Mouse (Mus musculus): Measurements from ENCODE around the gene Ntn5. TPM values are rescaled to one million over a fixed set of nuclear protein-coding genes. Genes with fewer than 3 reads are reported as not detected.

The Ntn5 gene
- polyA plus RNA-seq, 1 experiment from 2014 or later: 0.94 TPM

DNA sequence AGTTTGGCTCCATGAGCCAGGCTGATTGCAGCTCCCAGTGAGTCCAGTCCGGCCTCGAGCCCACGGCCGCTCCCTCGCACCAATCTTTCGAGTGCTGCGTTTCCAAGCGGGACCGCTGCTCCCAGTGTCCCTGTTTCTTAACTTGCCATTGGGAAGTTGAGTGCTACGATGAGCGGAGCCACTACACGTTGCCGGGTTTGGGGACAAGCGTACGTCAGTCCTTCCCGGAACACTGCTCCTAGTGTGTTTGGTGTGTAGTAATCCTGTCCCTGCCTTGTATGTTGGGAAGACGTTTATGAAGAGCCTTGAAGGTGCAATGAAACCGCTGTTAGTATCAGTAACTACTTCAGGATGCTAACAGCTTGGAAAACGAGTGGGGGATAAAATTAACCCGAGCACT, 34.5 kb downstream of the Ntn5 start:
- no peaks in the 10 kb centered on the region for H3K27me3 ChIP-seq (replicated peaks; ENCODE audit: control insufficient read depth, insufficient read depth, low read length)
- peaks cover 42% of the 10 kb centered on the region for H3K4me1 ChIP-seq (ENCODE audit: control insufficient read depth, insufficient read depth, low read depth, low read length)
- peak overlapping the region; percentile 64 for H3K4me2 ChIP-seq (ENCODE audit: low read length)
- peaks cover 21% of the 10 kb centered on the region for H3K36me3 ChIP-seq (ENCODE audit: control insufficient read depth, insufficient read depth, low read length)
- H3K4me3 ChIP-seq (ENCODE audit: low read length): peak overlapping the region; percentile 71
- H3K27ac ChIP-seq (ENCODE audit: low read depth, low read length): peak overlapping the region; percentile 89
- WGBS: under 1% methylated on average over 20 of the region's 20 CpGs
- peak overlapping the region; percentile 80 for H3K9ac ChIP-seq (ENCODE audit: low read depth, low read length)
- H3K9me3 ChIP-seq (ENCODE audit: control insufficient read depth, low read length): no peaks in the 10 kb centered on the region
- ATAC-seq: no peak

DNA sequence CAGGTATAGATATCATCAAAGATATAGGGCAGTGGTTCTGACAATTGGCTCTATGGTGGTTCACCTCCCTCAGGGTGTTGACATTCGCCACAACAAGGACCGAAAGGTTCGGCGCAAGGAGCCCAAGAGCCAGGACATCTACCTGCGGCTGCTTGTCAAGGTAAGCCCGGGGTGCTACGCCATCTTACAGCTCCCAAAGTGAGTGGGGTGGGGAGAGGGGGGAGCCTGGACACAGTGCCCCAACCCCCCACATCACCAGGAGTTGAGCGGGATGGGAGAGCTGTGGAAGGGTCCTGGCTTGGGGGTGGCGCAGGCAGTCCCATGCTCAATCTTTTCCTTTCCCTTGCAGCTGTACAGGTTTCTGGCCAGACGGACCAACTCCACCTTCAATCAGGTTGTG, 35.4 kb downstream of the Ntn5 start:
- Histone ChIP-seq H3K27ac (ENCODE audit: low read depth, low read length) (no peak overlapping the region), H3K4me3 (ENCODE audit: low read length) (peak overlapping the region; percentile 71), H3K9me3 (ENCODE audit: control insufficient read depth, low read length) (no peaks in the 10 kb centered on the region), H3K4me2 (ENCODE audit: low read length) (peak overlapping the region; percentile 64), H3K36me3 (ENCODE audit: control insufficient read depth, insufficient read depth, low read length) (peaks cover 24% of the 10 kb centered on the region), H3K27me3 (replicated peaks; ENCODE audit: control insufficient read depth, insufficient read depth, low read length) (no peaks in the 10 kb centered on the region), H3K4me1 (ENCODE audit: control insufficient read depth, insufficient read depth, low read depth, low read length) (peaks cover 39% of the 10 kb centered on the region), H3K9ac (ENCODE audit: low read depth, low read length) (peak overlapping the region; percentile 52)
- 86% methylated on average over 10 of the region's 10 CpGs for WGBS
- no peak for ATAC-seq

DNA sequence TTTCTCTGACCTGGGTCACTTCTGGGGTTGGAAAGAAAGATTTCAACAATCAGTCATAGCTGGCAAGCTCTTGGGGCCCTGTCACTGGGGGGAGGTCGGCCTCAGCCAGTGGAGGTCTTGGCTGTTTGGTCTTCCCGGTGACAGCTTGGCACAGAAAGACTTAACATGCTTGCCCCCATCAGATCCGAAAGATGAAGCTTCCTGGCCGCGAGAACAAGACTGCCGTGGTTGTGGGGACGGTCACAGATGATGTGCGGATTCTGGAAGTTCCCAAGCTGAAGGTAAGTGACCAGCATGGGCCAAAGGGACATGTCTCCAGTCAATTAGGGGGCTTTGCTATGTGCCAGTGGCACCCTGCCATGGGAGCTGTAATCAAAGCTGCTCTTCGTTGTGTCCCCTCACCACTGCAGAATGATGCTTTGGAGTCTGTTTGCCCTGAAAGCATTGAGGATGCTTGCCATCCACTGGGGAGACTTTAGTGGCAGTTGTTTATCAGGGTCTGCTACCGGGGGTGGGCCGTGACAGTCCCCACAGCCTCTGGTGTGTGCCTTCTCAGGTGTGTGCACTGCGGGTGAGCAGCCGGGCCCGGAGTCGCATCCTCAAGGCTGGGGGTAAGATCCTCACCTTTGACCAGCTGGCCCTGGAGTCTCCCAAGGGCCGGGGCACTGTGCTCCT, 36.1 kb downstream of the Ntn5 start:
- Histone ChIP-seq H3K27me3 (replicated peaks; ENCODE audit: control insufficient read depth, insufficient read depth, low read length) (no peaks in the 10 kb centered on the region), H3K4me1 (ENCODE audit: control insufficient read depth, insufficient read depth, low read depth, low read length) (peaks cover 34% of the 10 kb centered on the region), H3K9ac (ENCODE audit: low read depth, low read length) (peak overlapping the region; percentile 52), H3K36me3 (ENCODE audit: control insufficient read depth, insufficient read depth, low read length) (peaks cover 28% of the 10 kb centered on the region), H3K27ac (ENCODE audit: low read depth, low read length) (no peak overlapping the region), H3K4me3 (ENCODE audit: low read length) (no peak overlapping the region), H3K4me2 (ENCODE audit: low read length) (no peak overlapping the region), H3K9me3 (ENCODE audit: control insufficient read depth, low read length) (no peaks in the 10 kb centered on the region)
- WGBS: 92% methylated on average over 15 of the region's 16 CpGs
- ATAC-seq: no peak

DNA sequence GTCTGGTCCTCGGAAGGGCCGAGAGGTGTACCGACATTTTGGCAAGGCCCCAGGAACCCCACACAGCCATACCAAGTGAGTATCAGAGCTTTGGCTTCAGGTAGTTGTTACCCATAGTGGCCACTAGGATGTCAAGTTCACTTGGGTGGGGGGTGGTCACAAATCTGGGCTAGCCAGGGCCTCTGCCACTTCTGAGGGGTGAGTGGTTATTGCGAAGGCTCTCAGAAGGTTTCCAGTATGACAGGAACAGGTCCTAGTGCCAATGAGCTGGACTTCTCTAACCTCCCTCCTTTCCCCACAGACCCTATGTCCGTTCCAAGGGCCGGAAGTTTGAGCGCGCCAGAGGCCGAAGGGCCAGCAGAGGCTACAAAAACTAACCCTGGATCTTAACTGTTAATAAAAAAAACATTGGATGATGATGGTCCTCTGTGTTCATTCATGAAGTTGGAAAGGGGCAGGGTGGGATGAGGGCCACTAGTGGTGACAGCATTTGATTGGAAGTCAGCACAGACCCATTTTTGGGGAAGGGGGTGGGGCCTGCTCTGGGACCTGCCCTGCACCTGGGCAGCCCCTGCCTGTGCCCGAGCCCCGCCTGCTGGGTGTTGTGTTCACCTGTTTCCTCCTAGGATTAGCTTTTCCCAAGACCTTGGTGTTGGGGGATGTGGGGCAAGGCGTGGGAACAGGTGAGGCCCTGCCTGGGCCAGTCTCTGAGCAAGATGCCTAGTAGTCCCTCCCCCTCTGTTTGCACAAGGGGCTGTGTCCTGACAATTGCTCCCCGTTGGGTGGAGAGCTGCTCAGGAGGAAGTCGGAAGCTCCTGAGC, 36.8 kb downstream of the Ntn5 start, which contains the start of gene Fam83e:
TSS of gene Fam83e (plus strand) at position 800 of the 821 bp plus-strand sequence.
- Histone ChIP-seq H3K4me1 (ENCODE audit: control insufficient read depth, insufficient read depth, low read depth, low read length) (peaks cover 31% of the 10 kb centered on the region), H3K4me2 (ENCODE audit: low read length) (no peak within 1 kb of the TSS), H3K9ac (ENCODE audit: low read depth, low read length) (no peak within 1 kb of the TSS), H3K36me3 (ENCODE audit: control insufficient read depth, insufficient read depth, low read length) (peaks cover 28% of the 10 kb centered on the region), H3K27me3 (replicated peaks; ENCODE audit: control insufficient read depth, insufficient read depth, low read length) (no peaks in the 10 kb centered on the region), H3K4me3 (ENCODE audit: low read length) (no peak within 1 kb of the TSS), H3K9me3 (ENCODE audit: control insufficient read depth, low read length) (no peaks in the 10 kb centered on the region), H3K27ac (ENCODE audit: low read depth, low read length) (peak within 1 kb of the TSS; percentile 27; the same call in 1 of the 2 replicates)
- no peak for ATAC-seq
- 82% methylated on average over 13 of the region's 14 CpGs for WGBS

DNA sequence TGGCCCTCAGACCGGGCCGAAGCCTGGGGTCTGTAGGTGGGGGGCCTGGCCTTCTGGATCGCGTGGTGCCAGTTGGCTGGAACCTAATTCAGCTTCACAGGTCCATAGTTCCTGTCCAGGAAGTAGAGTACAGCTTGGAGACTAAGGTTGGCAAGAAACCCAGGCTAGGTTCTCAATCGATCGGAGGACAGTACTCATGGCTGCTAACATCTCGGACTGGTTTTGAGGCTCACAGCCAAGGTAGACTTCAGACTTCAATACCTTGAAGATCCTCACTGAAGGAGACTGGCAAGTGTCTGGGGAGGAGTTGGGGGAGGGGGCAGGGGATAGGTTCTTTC, 37.4 kb downstream of the Ntn5 start:
- Histone ChIP-seq H3K4me2 (ENCODE audit: low read length) (no peak overlapping the region), H3K27me3 (replicated peaks; ENCODE audit: control insufficient read depth, insufficient read depth, low read length) (no peaks in the 10 kb centered on the region), H3K36me3 (ENCODE audit: control insufficient read depth, insufficient read depth, low read length) (peaks cover 28% of the 10 kb centered on the region), H3K9me3 (ENCODE audit: control insufficient read depth, low read length) (no peaks in the 10 kb centered on the region), H3K4me3 (ENCODE audit: low read length) (no peak overlapping the region), H3K4me1 (ENCODE audit: control insufficient read depth, insufficient read depth, low read depth, low read length) (peaks cover 25% of the 10 kb centered on the region), H3K27ac (ENCODE audit: low read depth, low read length) (peak overlapping the region; percentile 27; the same call in 1 of the 2 replicates), H3K9ac (ENCODE audit: low read depth, low read length) (no peak overlapping the region)
- 81% methylated on average over 7 of the region's 7 CpGs for WGBS
- ATAC-seq: no peak

DNA sequence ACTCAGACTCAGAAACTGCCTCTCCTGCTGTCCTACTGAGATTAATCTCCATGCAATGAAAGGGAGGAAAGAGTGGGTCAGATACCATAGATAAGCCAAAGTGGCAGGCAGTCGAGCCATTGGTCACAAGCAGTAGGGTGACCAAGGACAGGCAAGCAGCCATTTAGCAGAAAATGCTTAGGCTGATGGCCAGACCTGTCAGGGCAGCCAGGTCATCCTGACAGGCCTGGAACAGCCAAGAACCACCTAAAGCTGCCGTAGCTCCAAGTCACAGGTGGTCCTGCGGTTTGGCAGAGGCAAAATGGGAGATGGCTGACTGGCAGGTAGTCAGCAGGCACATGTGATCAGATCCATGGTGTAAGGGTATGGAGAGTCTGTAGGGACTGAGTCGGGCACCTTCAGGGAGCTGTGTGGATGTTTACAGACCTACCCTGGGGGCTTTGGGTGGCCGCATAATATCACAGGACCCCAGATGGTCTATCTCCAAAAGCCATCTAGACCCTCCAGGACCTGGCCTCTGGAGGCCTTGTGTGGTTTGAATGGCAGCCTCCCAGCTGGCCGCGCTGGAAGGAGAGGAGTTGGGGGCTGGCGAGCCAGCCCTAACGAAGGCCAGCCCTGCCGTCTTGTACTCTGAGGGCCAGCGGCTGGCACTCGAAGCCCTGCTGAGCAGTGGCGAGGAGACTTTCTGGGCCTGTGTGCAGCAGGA, 38.0 kb downstream of the Ntn5 start:
- WGBS: 59% methylated on average over 13 of the region's 13 CpGs
- Histone ChIP-seq H3K4me3 (ENCODE audit: low read length) (no peak overlapping the region), H3K36me3 (ENCODE audit: control insufficient read depth, insufficient read depth, low read length) (peaks cover 31% of the 10 kb centered on the region), H3K4me2 (ENCODE audit: low read length) (no peak overlapping the region), H3K9ac (ENCODE audit: low read depth, low read length) (no peak overlapping the region), H3K27me3 (replicated peaks; ENCODE audit: control insufficient read depth, insufficient read depth, low read length) (no peaks in the 10 kb centered on the region), H3K9me3 (ENCODE audit: control insufficient read depth, low read length) (no peaks in the 10 kb centered on the region), H3K4me1 (ENCODE audit: control insufficient read depth, insufficient read depth, low read depth, low read length) (peaks cover 19% of the 10 kb centered on the region), H3K27ac (ENCODE audit: low read depth, low read length) (peak overlapping the region; percentile 23; the same call in 1 of the 2 replicates)
- no peak for ATAC-seq

DNA sequence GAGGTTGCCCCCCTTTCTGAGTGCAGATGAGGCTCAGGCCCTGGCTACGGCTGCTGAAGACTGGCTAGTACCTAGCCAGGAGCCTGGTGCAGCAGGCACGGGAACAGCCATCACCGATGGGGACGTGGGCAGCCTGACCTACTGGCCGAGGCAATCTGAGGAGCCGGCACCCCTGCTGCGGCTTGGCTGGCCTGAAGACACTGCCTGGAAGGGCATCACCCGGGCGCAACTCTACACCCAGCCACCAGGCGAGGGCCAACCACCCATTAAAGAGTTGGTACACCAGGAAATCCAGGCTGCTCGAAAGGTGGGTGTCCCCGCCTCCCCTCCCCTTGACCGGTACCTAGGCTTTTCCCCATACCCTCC, 38.5 kb downstream of the Ntn5 start:
- Histone ChIP-seq H3K9ac (ENCODE audit: low read depth, low read length) (no peak overlapping the region), H3K4me2 (ENCODE audit: low read length) (no peak overlapping the region), H3K27ac (ENCODE audit: low read depth, low read length) (no peak overlapping the region), H3K36me3 (ENCODE audit: control insufficient read depth, insufficient read depth, low read length) (peaks cover 31% of the 10 kb centered on the region), H3K4me1 (ENCODE audit: control insufficient read depth, insufficient read depth, low read depth, low read length) (peaks cover 14% of the 10 kb centered on the region), H3K27me3 (replicated peaks; ENCODE audit: control insufficient read depth, insufficient read depth, low read length) (no peaks in the 10 kb centered on the region), H3K4me3 (ENCODE audit: low read length) (no peak overlapping the region), H3K9me3 (ENCODE audit: control insufficient read depth, low read length) (no peaks in the 10 kb centered on the region)
- WGBS: 82% methylated on average over 12 of the region's 13 CpGs
- no peak for ATAC-seq

DNA sequence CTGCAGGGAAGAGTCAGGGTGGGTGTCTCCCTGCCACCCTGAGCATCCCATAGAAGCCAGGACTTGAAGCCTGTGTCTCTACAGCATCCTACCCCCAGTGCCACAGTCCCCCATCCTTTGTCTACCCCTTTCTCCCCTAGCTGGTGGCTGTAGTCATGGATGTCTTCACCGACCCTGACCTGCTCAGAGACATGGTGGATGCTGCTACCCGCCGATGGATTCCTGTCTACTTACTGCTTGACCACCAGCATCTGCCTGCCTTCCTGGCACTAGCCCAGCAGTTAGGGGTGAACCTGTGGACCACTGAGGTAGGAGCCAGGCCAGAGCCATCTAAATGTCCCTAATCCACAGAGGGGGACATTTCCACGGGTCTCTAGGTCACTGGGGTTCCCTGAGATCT, 39.5 kb downstream of the Ntn5 start:
- peaks cover 14% of the 10 kb centered on the region for H3K4me1 ChIP-seq (ENCODE audit: control insufficient read depth, insufficient read depth, low read depth, low read length)
- H3K4me2 ChIP-seq (ENCODE audit: low read length): no peak overlapping the region
- no peak overlapping the region for H3K4me3 ChIP-seq (ENCODE audit: low read length)
- H3K36me3 ChIP-seq (ENCODE audit: control insufficient read depth, insufficient read depth, low read length): peaks cover 31% of the 10 kb centered on the region
- no peak overlapping the region for H3K27ac ChIP-seq (ENCODE audit: low read depth, low read length)
- WGBS: 94% methylated on average over 4 of the region's 4 CpGs
- ATAC-seq: no peak
- H3K27me3 ChIP-seq (replicated peaks; ENCODE audit: control insufficient read depth, insufficient read depth, low read length): no peaks in the 10 kb centered on the region
- no peak overlapping the region for H3K9ac ChIP-seq (ENCODE audit: low read depth, low read length)
- no peaks in the 10 kb centered on the region for H3K9me3 ChIP-seq (ENCODE audit: control insufficient read depth, low read length)

DNA sequence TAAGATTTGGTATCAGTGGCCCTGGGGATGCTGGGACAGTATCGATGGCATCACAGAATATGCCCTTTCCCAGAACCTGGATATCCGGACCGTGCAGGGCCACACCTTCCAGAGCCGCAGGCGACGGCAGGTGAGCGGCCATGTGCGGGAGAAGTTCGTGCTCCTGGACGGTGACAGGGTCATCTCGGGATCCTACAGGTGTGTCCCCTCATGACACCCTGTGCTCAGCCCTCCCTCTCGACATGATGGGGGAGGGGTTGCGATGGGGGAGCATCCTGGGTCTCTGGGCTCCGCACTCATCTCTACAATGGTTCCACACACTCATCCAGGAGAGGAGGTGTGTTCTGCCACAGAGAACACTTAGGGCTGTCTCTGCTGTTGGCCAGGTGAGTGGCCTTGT, 40.0 kb downstream of the Ntn5 start:
- H3K9ac ChIP-seq (ENCODE audit: low read depth, low read length): no peak overlapping the region; the same call in 1 of the 2 replicates
- no peak for ATAC-seq
- peaks cover 12% of the 10 kb centered on the region for H3K4me1 ChIP-seq (ENCODE audit: control insufficient read depth, insufficient read depth, low read depth, low read length)
- H3K27me3 ChIP-seq (replicated peaks; ENCODE audit: control insufficient read depth, insufficient read depth, low read length): no peaks in the 10 kb centered on the region
- H3K27ac ChIP-seq (ENCODE audit: low read depth, low read length): no peak overlapping the region
- H3K36me3 ChIP-seq (ENCODE audit: control insufficient read depth, insufficient read depth, low read length): peaks cover 31% of the 10 kb centered on the region
- H3K4me3 ChIP-seq (ENCODE audit: low read length): no peak overlapping the region
- WGBS: 98% methylated on average over 14 of the region's 14 CpGs
- H3K9me3 ChIP-seq (ENCODE audit: control insufficient read depth, low read length): no peaks in the 10 kb centered on the region
- H3K4me2 ChIP-seq (ENCODE audit: low read length): no peak overlapping the region
